Mouse (Mus musculus): Measurements from ENCODE around the gene Crygd.

Crygd gene

DNA sequence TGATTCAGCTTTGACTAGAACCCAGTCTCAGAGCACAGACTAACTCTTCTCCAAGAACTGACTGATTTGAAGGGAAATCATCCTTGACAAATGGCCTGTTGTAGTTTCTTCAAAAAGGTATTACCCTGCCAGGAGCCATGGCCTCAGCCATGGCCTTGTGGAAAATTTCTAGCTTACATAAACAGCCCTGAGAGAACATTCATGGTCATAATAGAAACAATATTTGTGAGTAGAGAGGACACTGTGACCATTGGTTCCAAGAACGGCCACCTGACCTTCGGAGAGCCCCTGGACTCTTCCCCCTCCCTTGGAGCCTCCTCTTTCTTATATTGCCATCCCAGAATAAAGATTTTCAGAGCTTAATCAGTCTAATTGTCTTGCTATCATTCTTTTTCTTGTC, 19.8 kb downstream of the Crygd start:
- no peak for DNase-seq (ENCODE audit: low spot score)

GRCm38 (mm10) chr1:65041837-65042236, 21.4 kb downstream of the Crygd start:
- no peak for DNase-seq (ENCODE audit: low spot score)

DNA sequence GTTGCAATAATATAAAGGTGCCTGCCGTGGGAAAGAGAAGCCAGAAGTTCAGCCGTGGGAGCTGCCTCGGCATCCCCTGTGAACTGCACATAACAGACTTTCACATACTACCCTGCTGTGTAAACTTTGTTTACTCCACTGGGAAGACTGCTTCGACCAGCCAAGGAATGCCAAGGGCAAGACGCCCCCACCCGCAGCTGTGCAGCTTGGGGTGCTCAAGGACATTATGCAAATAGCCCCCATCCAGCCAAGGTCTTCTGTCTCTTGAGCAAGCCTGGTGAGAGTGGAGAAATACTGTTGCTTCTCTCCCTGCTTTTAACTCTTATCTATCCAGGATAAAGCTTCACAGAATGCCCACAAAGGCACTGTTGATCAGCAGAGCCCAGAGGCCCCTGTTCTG, 22.4 kb downstream of the Crygd start:
- peak; percentile 78 for DNase-seq (ENCODE audit: low spot score)

GRCm38 (mm10) chr1:65039679-65040078, 23.6 kb downstream of the Crygd start:
- DNase-seq (ENCODE audit: low spot score): no peak

GRCm38 (mm10) chr1:65037542-65037941, 25.7 kb downstream of the Crygd start:
- DNase-seq (ENCODE audit: low spot score): no peak

DNA sequence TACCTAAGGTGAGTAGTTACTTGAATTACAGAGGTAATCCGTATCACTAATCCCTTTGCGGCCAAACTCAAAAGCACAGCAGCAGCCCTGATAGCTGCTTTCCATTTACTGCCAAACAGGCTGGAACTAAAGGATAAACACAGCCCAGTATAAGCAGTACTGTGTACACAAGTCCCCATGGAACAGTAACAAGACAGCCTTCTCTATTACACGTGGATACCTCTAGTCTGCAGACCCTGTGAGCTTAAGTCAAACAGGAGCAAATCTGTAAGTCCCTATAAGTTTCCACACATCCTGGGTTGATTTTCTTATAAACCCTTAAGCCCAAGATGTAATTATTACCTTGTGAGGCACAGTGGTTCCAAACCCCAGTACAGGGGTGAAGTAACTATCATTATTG, 27.7 kb downstream of the Crygd start:
- no peak for DNase-seq (ENCODE audit: low spot score)

- peak; percentile 49 for DNase-seq (ENCODE audit: low spot score)
Observed at GRCm38 (mm10) chr1:65032641-65033040, 30.6 kb downstream of the Crygd start, which contains the start of gene Akr1cl. Gene Akr1cl (minus strand): TSS chr1:65032759.

GRCm38 (mm10) chr1:65028206-65028605, 35.0 kb downstream of the Crygd start:
- peak; percentile 42 for DNase-seq (ENCODE audit: low spot score)

GRCm38 (mm10) chr1:65012726-65013125, 50.5 kb downstream of the Crygd start:
- no peak for DNase-seq (ENCODE audit: low spot score)
